In the genomic region with DNA sequence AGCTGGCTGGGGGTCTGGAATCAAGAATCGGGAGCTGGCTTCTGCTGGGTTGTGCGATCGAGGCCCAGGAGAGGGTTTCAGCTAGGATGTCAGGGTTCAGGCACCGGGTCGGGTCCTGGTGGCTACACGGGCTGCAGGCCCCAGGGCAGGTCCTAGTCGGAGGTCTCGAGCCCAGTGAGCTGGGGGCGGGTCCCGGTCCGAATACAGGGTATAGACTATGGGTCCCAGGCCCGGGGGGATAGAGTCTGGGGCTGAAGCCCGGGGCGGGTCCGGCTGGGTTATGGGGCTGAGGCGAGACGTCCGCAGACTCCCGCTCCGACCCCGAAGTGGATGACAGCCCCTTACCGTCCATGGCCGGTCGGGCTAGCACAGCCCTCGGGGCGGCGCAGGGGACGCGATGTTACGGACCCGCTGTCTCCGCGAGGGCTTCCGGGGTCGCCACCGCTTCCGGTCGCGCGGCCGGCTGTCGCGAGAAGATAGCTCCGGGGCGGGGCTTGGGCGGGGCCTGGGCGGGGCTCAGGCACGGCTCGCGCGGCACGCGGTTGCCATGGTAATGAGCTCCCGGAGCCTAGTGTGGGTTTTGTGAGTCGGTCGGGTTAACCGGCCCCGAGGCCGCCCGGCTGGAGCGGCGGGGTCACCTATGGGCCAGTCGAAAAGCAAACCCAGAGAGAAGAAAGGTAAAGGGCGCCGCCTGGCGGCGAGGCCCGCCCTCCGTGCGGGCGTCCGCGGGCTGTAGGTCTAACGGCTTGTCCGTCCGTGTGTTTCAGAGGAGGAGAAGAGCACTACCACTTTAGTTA, we compare ENCODE assay signal across 8 mouse cellular contexts. TPM values are rescaled to one million over a fixed set of nuclear protein-coding genes. Genes with fewer than 3 reads are reported as not detected.
DNase-seq lines count a peak whose midpoint lies in the region; ATAC-seq and TF ChIP-seq lines count a peak whose summit lies in the region.

TSS of gene Chmp1a (minus strand) at position 443 of the 797 bp plus-strand sequence.
TSS of gene Spata33 (plus strand) at position 512 of the 797 bp plus-strand sequence.

- under 1% methylated on average over 76 of the region's 76 CpGs for WGBS in heart, embryonic 11.5 days (ENCODE audit: insufficient replicate concordance)
- under 1% methylated on average over 75 of the region's 76 CpGs for WGBS in kidney, embryonic 15.5 days
- WGBS in liver, embryonic 12.5 days (ENCODE audit: insufficient replicate concordance): under 1% methylated on average over 61 of the region's 76 CpGs

- peaks cover 6% of the 10 kb centered on the region for H3K36me3 ChIP-seq in heart, embryonic 11.5 days (ENCODE audit: control insufficient read depth, insufficient read depth, low read length)
- H3K36me3 ChIP-seq in kidney, embryonic 15.5 days: peaks cover 29% of the 10 kb centered on the region
- peaks cover 32% of the 10 kb centered on the region for H3K36me3 ChIP-seq in liver, embryonic 12.5 days
- H3K36me3 ChIP-seq in splenic B cell, adult 2 months (ENCODE audit: control insufficient read depth, insufficient read depth, low read length, poor library complexity, severe bottlenecking): no peaks in the 10 kb centered on the region; the same call in none of the 2 replicates

- peak within 1 kb of the TSS; percentile 95 for H3K4me3 ChIP-seq in heart, embryonic 11.5 days (ENCODE audit: low read depth, low read length)
- peak within 1 kb of the TSS; percentile 94 for H3K4me3 ChIP-seq in kidney, embryonic 15.5 days (replicated peaks)
- H3K4me3 ChIP-seq in liver, embryonic 12.5 days: peak within 1 kb of the TSS; percentile 99

- peak; percentile 83; the same call in 1 of the 2 replicates for TF ChIP-seq POLR2A in brain, embryonic 14.5 days (IDR thresholded peaks at IDR 0.05; ENCODE audit: borderline replicate concordance, extremely low read depth, insufficient read depth, insufficient read length, poor library complexity, severe bottlenecking)

- peak within 1 kb of the TSS; percentile 96 for H3K9ac ChIP-seq in heart, embryonic 11.5 days (ENCODE audit: low read depth, low read length)
- peak within 1 kb of the TSS; percentile 96 for H3K9ac ChIP-seq in kidney, embryonic 15.5 days
- H3K9ac ChIP-seq in liver, embryonic 12.5 days: peak within 1 kb of the TSS; percentile 96

- peak; percentile 95 for DNase-seq in CD4-positive, CD25-positive, alpha-beta regulatory T cell, adult 2 months (ENCODE audit: low read depth, low spot score)
- DNase-seq in brain, embryonic 14.5 days (ENCODE audit: low read depth): peak; percentile 96
- peak; percentile 94 for DNase-seq in naive thymus-derived CD4-positive, alpha-beta T cell, adult 2 months (ENCODE audit: low read depth)
- DNase-seq in splenic B cell, adult 2 months (ENCODE audit: low read depth, low spot score): peak; percentile 94

- no peaks in the 10 kb centered on the region for H3K27me3 ChIP-seq in heart, embryonic 11.5 days (ENCODE audit: control insufficient read depth, insufficient read depth, low read length)
- H3K27me3 ChIP-seq in kidney, embryonic 15.5 days: no peaks in the 10 kb centered on the region
- peaks cover 20% of the 10 kb centered on the region for H3K27me3 ChIP-seq in liver, embryonic 12.5 days (replicated peaks)
- H3K27me3 ChIP-seq in splenic B cell, adult 2 months (ENCODE audit: control insufficient read depth, insufficient read depth, low read length, poor library complexity, severe bottlenecking): no peaks in the 10 kb centered on the region

- peak; percentile 85 for ATAC-seq in erythroblast, adult 5-6 weeks (replicated peaks; ENCODE audit: low FRiP score, poor library complexity, severe bottlenecking)
- peak; percentile 91 for ATAC-seq in heart, embryonic 11.5 days (replicated peaks; ENCODE audit: insufficient number of reproducible peaks, low FRiP score, low TSS enrichment)
- peak; percentile 97 for ATAC-seq in kidney, embryonic 15.5 days (replicated peaks; ENCODE audit: low FRiP score)
- peak; percentile 89 for ATAC-seq in liver, embryonic 12.5 days

- H3K4me2 ChIP-seq in heart, embryonic 11.5 days: peak within 1 kb of the TSS; percentile 81
- H3K4me2 ChIP-seq in kidney, embryonic 15.5 days: peak within 1 kb of the TSS; percentile 88
- H3K4me2 ChIP-seq in liver, embryonic 12.5 days: peak within 1 kb of the TSS; percentile 95

- peak; percentile 69 for TF ChIP-seq CTCF in brain, embryonic 14.5 days (IDR thresholded peaks at IDR 0.05; ENCODE audit: borderline replicate concordance, extremely low read depth, insufficient read depth, insufficient read length)

- no peaks in the 10 kb centered on the region for H3K9me3 ChIP-seq in heart, embryonic 11.5 days (replicated peaks; ENCODE audit: control insufficient read depth, low read length)
- no peaks in the 10 kb centered on the region for H3K9me3 ChIP-seq in kidney, embryonic 15.5 days (replicated peaks)
- H3K9me3 ChIP-seq in liver, embryonic 12.5 days (replicated peaks): no peaks in the 10 kb centered on the region

- H3K27ac ChIP-seq in heart, embryonic 11.5 days (ENCODE audit: low read depth, low read length): peak within 1 kb of the TSS; percentile 42
- peak within 1 kb of the TSS; percentile 81 for H3K27ac ChIP-seq in kidney, embryonic 15.5 days
- H3K27ac ChIP-seq in liver, embryonic 12.5 days: peak within 1 kb of the TSS; percentile 80

- H3K4me1 ChIP-seq in heart, embryonic 11.5 days (ENCODE audit: control insufficient read depth, insufficient read depth, low read length): peaks cover 21% of the 10 kb centered on the region
- peaks cover 23% of the 10 kb centered on the region for H3K4me1 ChIP-seq in kidney, embryonic 15.5 days
- peaks cover 35% of the 10 kb centered on the region for H3K4me1 ChIP-seq in liver, embryonic 12.5 days

RNA-seq across cellular contexts. Expression of gene Chmp1a, which starts in this region (rescaled TPM):
- 146 and 154 TPM in 2 replicates for polyA plus RNA-seq in brain, embryonic 14.5 days (2012; rRNA removed)
- total RNA-seq in erythroblast, adult 5-6 weeks (2015; ENCODE audit: low replicate concordance): 19.2 and 24.9 TPM in 2 replicates
- total RNA-seq in erythroblast, adult 5-6 weeks (2017; ENCODE audit: low replicate concordance): 17.0 and 24.1 TPM in 2 replicates
- 63.1 and 74.1 TPM in 2 replicates for polyA plus RNA-seq in heart, embryonic 11.5 days (2014; fragmentation: Nextera tagmentation; extraction: Ambion mirVana)
- 118 and 126 TPM in 2 replicates for polyA plus RNA-seq in kidney, embryonic 15.5 days (2015; fragmentation: Nextera tagmentation; extraction: Ambion mirVana)
- polyA plus RNA-seq in liver, embryonic 12.5 days (2016; fragmentation: Nextera tagmentation; extraction: Ambion mirVana): 80.1 and 80.8 TPM in 2 replicates

RNA-seq across cellular contexts. Expression of gene Spata33, which starts in this region (rescaled TPM):
- polyA plus RNA-seq in brain, embryonic 14.5 days (2012; rRNA removed): 6.8 TPM in 2 replicates
- not detected in 2 replicates for total RNA-seq in erythroblast, adult 5-6 weeks (2015; ENCODE audit: low replicate concordance)
- total RNA-seq in erythroblast, adult 5-6 weeks (2017; ENCODE audit: low replicate concordance): not detected in 2 replicates
- polyA plus RNA-seq in heart, embryonic 11.5 days (2014; fragmentation: Nextera tagmentation; extraction: Ambion mirVana): 3.4 and 5.0 TPM in 2 replicates
- 4.2 and 5.5 TPM in 2 replicates for polyA plus RNA-seq in kidney, embryonic 15.5 days (2015; fragmentation: Nextera tagmentation; extraction: Ambion mirVana)
- 0.44 and 1.4 TPM in 2 replicates for polyA plus RNA-seq in liver, embryonic 12.5 days (2016; fragmentation: Nextera tagmentation; extraction: Ambion mirVana)

Comparison
In these comparisons a context has a peak if more than half of its experiments do, and no peak if none do; other contexts are left out.
1. Peak in every context shown above with its lines: DNase-seq, ATAC-seq, H3K4me3 ChIP-seq and H3K27ac ChIP-seq.